Mouse (Mus musculus): Measurements from ENCODE around the gene Srsf5. TPM values are rescaled to one million over a fixed set of nuclear protein-coding genes. Genes with fewer than 3 reads are reported as not detected.

The Srsf5 gene
- polyA plus RNA-seq, 1 experiment from 2014 or later = 261 TPM

- 81% methylated on average over 1 of the region's 1 CpGs for WGBS
- no peaks in the 10 kb centered on the region for H3K36me3 ChIP-seq (ENCODE audit: control insufficient read depth, insufficient read depth)
- no peak overlapping the region for H3K9ac ChIP-seq (ENCODE audit: low read depth, low read length)
- no peak overlapping the region for H3K27ac ChIP-seq (ENCODE audit: low read depth, low read length)
- no peak for TF ChIP-seq CTCF (IDR thresholded peaks at IDR 0.05; ENCODE audit: low read depth)
- ATAC-seq = no peak
- H3K4me1 ChIP-seq (replicated peaks; ENCODE audit: control insufficient read depth, insufficient read depth, low read length) = no peaks in the 10 kb centered on the region
- H3K4me2 ChIP-seq (replicated peaks; ENCODE audit: low read depth) = no peak overlapping the region
- H3K27me3 ChIP-seq (replicated peaks; ENCODE audit: control insufficient read depth, insufficient read depth, low read length) = 0 out of 2 replicates have a peak, but pooled peaks cover 5% of the 10 kb centered on the region
- no peaks in the 10 kb centered on the region for H3K9me3 ChIP-seq (ENCODE audit: control insufficient read depth)
- H3K4me3 ChIP-seq (ENCODE audit: low read depth, low read length) = no peak overlapping the region
Measured at GRCm38 (mm10) chr12:80993773-80994172, 48.5 kb downstream of the Srsf5 start.

GRCm38 (mm10) chr12:80995326-80995725 lies 50.0 kb downstream of the Srsf5 start:
- no peaks in the 10 kb centered on the region for H3K36me3 ChIP-seq (ENCODE audit: control insufficient read depth, insufficient read depth)
- H3K9me3 ChIP-seq (ENCODE audit: control insufficient read depth) = no peaks in the 10 kb centered on the region
- H3K4me2 ChIP-seq (replicated peaks; ENCODE audit: low read depth) = no peak overlapping the region
- 85% methylated on average over 4 of the region's 4 CpGs for WGBS
- H3K9ac ChIP-seq (ENCODE audit: low read depth, low read length) = no peak overlapping the region
- H3K27me3 ChIP-seq (replicated peaks; ENCODE audit: control insufficient read depth, insufficient read depth, low read length) = 0 out of 2 replicates have a peak, but pooled peaks cover 8% of the 10 kb centered on the region
- no peaks in the 10 kb centered on the region for H3K4me1 ChIP-seq (replicated peaks; ENCODE audit: control insufficient read depth, insufficient read depth, low read length)
- ATAC-seq = no peak
- H3K27ac ChIP-seq (ENCODE audit: low read depth, low read length) = no peak overlapping the region
- TF ChIP-seq CTCF (IDR thresholded peaks at IDR 0.05; ENCODE audit: low read depth) = no peak
- no peak overlapping the region for H3K4me3 ChIP-seq (ENCODE audit: low read depth, low read length)

- H3K4me1 ChIP-seq (replicated peaks; ENCODE audit: control insufficient read depth, insufficient read depth, low read length) = no peaks in the 10 kb centered on the region
- 0 out of 2 replicates have a peak, but pooled peaks cover 8% of the 10 kb centered on the region for H3K27me3 ChIP-seq (replicated peaks; ENCODE audit: control insufficient read depth, insufficient read depth, low read length)
- no peak overlapping the region for H3K27ac ChIP-seq (ENCODE audit: low read depth, low read length)
- no peak overlapping the region for H3K4me3 ChIP-seq (ENCODE audit: low read depth, low read length)
- no peak for TF ChIP-seq CTCF (IDR thresholded peaks at IDR 0.05; ENCODE audit: low read depth)
- no peaks in the 10 kb centered on the region for H3K9me3 ChIP-seq (ENCODE audit: control insufficient read depth)
- WGBS = 87% methylated on average over 4 of the region's 4 CpGs
- no peaks in the 10 kb centered on the region for H3K36me3 ChIP-seq (ENCODE audit: control insufficient read depth, insufficient read depth)
- no peak overlapping the region for H3K9ac ChIP-seq (ENCODE audit: low read depth, low read length)
- no peak for ATAC-seq
- no peak overlapping the region for H3K4me2 ChIP-seq (replicated peaks; ENCODE audit: low read depth)
Measured at GRCm38 (mm10) chr12:80997652-80998051, 52.3 kb downstream of the Srsf5 start.

GRCm38 (mm10) chr12:80998528-80999221 lies 53.4 kb downstream of the Srsf5 start:
- Histone ChIP-seq H3K27ac (ENCODE audit: low read depth, low read length) (no peak overlapping the region), H3K9me3 (ENCODE audit: control insufficient read depth) (no peaks in the 10 kb centered on the region), H3K9ac (ENCODE audit: low read depth, low read length) (no peak overlapping the region), H3K4me2 (replicated peaks; ENCODE audit: low read depth) (peak overlapping the region; percentile 35; the same call in 1 of the 2 replicates), H3K4me1 (replicated peaks; ENCODE audit: control insufficient read depth, insufficient read depth, low read length) (no peaks in the 10 kb centered on the region), H3K4me3 (ENCODE audit: low read depth, low read length) (no peak overlapping the region), H3K27me3 (replicated peaks; ENCODE audit: control insufficient read depth, insufficient read depth, low read length) (0 out of 2 replicates have a peak, but pooled peaks cover 8% of the 10 kb centered on the region), H3K36me3 (ENCODE audit: control insufficient read depth, insufficient read depth) (no peaks in the 10 kb centered on the region)
- ATAC-seq = no peak
- 10% methylated on average over 33 of the region's 33 CpGs for WGBS
- TF ChIP-seq CTCF (IDR thresholded peaks at IDR 0.05; ENCODE audit: low read depth) = no peak

Other genes starting within 250 kb of the Srsf5 start
- 0.03 and 0.10 TPM in 2 replicates for gene Ccdc177, start 184.8 kb upstream of the Srsf5 start, polyA plus RNA-seq (2015; fragmentation: Nextera tagmentation; extraction: Ambion mirVana)
- 16.9 and 17.6 TPM in 2 replicates for gene Susd6, start 155.0 kb upstream of the Srsf5 start, polyA plus RNA-seq (2015; fragmentation: Nextera tagmentation; extraction: Ambion mirVana)
- gene Slc10a1, start 23.2 kb downstream of the Srsf5 start, polyA plus RNA-seq (2015; fragmentation: Nextera tagmentation; extraction: Ambion mirVana) = 0.43 and 0.56 TPM in 2 replicates
- 3.9 and 4.6 TPM in 2 replicates for gene Smoc1, start 81.3 kb downstream of the Srsf5 start, polyA plus RNA-seq (2015; fragmentation: Nextera tagmentation; extraction: Ambion mirVana)

All from intestine, postnatal 0 days (tissue).